Mouse (Mus musculus) spleen, adult 2 months (tissue): ENCODE data around the gene Emg1.

Source experiments
- CTCF ChIP-seq: fragments of 200-500 bp; IDR thresholded peaks from 2 replicates; pipeline ENCODE4 v1.5.1; 2011; ENCODE audit warnings: mild to moderate bottlenecking, inconsistent platforms; ENCODE audit not compliant: insufficient read depth, insufficient read length, insufficient replicate concordance; ENCODE audit errors: extremely low read depth
- POLR2A ChIP-seq: fragments of 200-500 bp; IDR thresholded peaks from 2 replicates; pipeline ENCODE4 v1.6.1; 2011; ENCODE audit warnings: low read depth, low read length, inconsistent platforms

GRCm38 (mm10) chr6:124711824-124712782 lies at the start of gene Emg1, which contains the start of gene Phb2:
- TF ChIP-seq POLR2A, result 0 out of 2 replicates have a peak, but pooled peaks have one; percentile 33
- TF ChIP-seq CTCF, result no peak
